Mouse (Mus musculus): ENCODE measurements around the gene Gm42906. TPM values are rescaled to one million over a fixed set of nuclear protein-coding genes. Genes with fewer than 3 reads are reported as not detected.
A peak's percentile ranks its signal among the peaks of the same experiment; 100 is the strongest.

The Gm42906 gene
- polyA plus RNA-seq, 1 experiment = not detected

DNA sequence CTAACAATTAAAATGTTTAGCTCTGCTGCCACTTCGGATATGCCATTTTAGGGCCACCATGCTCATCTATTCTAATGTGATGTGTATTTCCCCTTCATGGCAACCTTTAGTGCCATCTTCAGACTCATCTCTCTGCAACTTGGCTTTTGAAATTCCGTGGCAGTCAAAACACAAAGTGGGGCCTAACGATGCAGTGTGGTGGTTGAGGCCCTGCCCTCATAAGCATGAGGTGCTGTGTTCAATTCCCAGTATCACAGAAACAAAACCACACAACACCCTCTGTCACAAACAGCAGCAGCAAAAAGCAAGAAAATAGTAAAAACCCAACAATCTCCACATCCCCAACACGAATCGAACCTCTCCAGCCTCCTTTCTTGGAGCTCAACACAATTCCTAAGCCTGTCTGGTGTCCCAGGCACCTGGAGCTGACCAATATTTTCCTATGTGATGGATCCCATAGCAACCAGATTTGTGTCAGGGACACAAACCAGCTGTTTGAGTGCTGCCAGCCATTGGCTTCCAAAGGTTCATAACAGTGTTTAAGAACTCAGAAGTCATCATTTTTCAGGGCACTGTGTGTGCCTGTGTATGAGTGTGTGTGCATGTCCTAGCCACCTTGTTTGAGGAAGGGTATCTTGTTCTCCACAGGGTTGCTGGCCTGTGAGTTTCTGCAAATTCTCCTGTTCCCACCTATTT, 311.6 kb downstream of the Gm42906 start:
- DNase-seq (ENCODE audit: low read depth) = no peak
- TF ChIP-seq CTCF (IDR thresholded peaks at IDR 0.05; ENCODE audit: borderline replicate concordance, extremely low read depth, insufficient read depth, insufficient read length) (no peak), POLR2A (IDR thresholded peaks at IDR 0.05; ENCODE audit: borderline replicate concordance, extremely low read depth, insufficient read depth, insufficient read length, poor library complexity, severe bottlenecking) (no peak)

DNA sequence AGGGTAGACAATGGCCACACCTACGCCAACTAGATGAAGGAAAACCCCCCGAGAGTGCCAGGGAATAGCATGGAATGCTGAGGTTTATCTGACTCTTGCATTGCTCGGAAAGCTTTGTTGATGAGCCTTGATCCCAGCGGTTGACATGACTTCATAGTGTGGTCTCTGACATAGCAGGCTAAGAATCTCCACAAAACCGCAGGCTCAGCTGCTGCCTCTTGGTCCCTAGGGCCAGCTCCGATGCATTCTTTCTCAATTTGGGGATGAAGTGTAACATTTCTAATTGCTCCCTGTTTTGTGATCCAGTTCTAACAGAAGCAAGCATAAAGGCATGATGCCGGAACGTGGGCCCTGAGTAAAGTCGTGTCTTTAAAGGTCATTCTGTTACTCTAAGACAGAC, 315.2 kb downstream of the Gm42906 start:
- no peak for TF ChIP-seq POLR2A (IDR thresholded peaks at IDR 0.05; ENCODE audit: borderline replicate concordance, extremely low read depth, insufficient read depth, insufficient read length, poor library complexity, severe bottlenecking)
- no peak for TF ChIP-seq CTCF (IDR thresholded peaks at IDR 0.05; ENCODE audit: borderline replicate concordance, extremely low read depth, insufficient read depth, insufficient read length)

DNA sequence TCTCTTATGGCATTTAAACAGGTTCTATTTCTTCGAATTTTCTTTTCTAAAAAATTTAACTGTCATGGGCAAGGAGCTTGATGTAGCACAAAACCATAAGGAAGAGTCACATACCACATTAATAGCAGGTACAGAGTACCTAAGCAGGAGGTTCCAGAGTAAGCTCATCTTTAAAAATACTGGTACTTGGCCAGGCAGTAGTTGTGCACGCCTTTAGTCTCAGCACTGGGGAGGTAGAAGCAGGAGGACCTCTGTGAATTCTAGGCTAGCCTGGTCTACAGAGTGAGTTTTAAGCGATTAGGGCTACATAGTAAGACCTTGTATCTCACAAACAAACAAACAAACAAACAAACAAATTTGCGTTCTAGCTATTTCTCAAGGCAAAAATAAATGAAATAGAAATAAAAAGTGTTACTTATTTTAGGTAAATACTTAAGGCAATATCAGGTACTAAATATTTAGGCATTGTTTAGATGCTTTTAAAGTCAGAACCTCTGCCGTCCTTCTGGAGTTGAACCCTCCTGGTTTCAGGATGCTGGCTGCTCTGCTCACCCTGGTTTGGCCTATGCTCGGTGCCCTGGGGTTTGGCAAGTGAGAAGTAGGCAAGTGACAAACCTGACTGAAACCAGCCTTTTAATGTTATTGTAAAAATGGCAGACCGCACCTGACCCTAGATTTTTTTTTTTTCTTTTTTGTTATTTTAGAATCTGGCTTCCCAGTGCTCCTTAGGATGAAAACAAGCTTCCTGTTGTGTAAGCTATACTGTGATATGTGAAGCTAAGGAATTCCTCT, 316.7 kb downstream of the Gm42906 start:
- no peak for DNase-seq (ENCODE audit: low read depth)
- no peak for TF ChIP-seq POLR2A (IDR thresholded peaks at IDR 0.05; ENCODE audit: borderline replicate concordance, extremely low read depth, insufficient read depth, insufficient read length, poor library complexity, severe bottlenecking)
- TF ChIP-seq CTCF (IDR thresholded peaks at IDR 0.05; ENCODE audit: borderline replicate concordance, extremely low read depth, insufficient read depth, insufficient read length) = no peak

More for the DNA sequence above, 315.2 kb downstream of the Gm42906 start:
- no peak for DNase-seq (ENCODE audit: low read depth)

DNA sequence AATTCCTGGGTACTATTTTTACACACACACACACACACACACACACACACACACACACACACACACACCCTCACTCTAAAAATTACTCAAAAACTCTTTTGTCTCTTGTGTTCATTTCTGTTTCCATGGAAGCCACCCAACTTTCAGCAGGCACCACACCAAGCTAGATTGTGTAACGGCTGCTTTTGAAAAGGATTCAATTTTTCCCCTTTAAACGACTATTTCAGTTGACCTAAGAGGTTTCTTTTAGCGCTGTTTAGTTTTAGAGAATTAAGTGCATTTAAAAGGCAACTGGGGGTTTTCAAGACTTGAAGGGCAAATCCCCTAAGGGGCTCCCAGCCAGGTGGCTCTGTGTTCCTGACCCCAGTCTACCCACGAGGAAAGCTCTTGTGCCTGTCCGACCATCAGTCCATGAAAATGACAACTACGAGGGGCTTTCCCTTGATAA, 317.5 kb downstream of the Gm42906 start:
- no peak for DNase-seq (ENCODE audit: low read depth)
- TF ChIP-seq CTCF (IDR thresholded peaks at IDR 0.05; ENCODE audit: borderline replicate concordance, extremely low read depth, insufficient read depth, insufficient read length) (no peak), POLR2A (IDR thresholded peaks at IDR 0.05; ENCODE audit: borderline replicate concordance, extremely low read depth, insufficient read depth, insufficient read length, poor library complexity, severe bottlenecking) (no peak)

DNA sequence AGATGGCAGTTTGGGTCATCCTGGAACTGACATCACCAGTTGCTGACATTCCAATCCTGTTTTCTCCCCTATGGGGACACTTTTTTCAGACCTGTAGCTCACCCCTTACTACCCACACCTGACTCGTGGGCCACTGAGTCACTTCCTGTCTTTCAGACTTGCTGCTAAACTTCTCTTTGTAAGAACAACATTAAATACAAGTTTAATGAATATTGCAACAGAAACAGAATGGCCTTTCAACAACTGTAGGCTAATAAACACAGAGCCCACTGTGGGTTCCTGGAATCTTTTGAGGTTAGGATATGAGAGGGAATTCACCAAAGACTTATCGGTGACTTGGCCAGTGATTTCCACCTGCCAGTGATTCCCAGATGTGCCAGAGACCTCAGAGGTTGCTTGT, 318.1 kb downstream of the Gm42906 start:
- no peak for TF ChIP-seq CTCF (IDR thresholded peaks at IDR 0.05; ENCODE audit: borderline replicate concordance, extremely low read depth, insufficient read depth, insufficient read length)
- no peak for TF ChIP-seq POLR2A (IDR thresholded peaks at IDR 0.05; ENCODE audit: borderline replicate concordance, extremely low read depth, insufficient read depth, insufficient read length, poor library complexity, severe bottlenecking)
- no peak for DNase-seq (ENCODE audit: low read depth)

DNA sequence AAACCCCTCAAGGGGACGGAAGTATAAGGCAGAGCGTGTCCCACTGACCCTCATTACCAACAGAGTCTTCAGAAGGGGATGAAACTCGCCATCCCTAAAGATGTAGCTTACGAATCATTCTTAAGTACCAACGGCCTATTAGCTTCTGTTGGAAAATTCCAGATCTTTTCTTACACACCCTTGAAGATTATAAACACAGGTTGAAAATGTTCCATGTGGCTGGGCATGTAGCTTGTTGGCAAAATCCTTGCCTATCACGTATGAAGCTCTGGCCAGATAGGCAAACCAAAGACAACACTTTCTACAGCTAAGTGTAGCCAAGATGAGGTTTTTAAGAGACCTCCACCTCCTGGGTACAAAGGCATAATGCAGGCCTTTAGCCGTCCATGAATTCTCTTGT, 319.0 kb downstream of the Gm42906 start:
- TF ChIP-seq POLR2A (IDR thresholded peaks at IDR 0.05; ENCODE audit: borderline replicate concordance, extremely low read depth, insufficient read depth, insufficient read length, poor library complexity, severe bottlenecking) = no peak
- TF ChIP-seq CTCF (IDR thresholded peaks at IDR 0.05; ENCODE audit: borderline replicate concordance, extremely low read depth, insufficient read depth, insufficient read length) = no peak
- DNase-seq (ENCODE audit: low read depth) = no peak

DNA sequence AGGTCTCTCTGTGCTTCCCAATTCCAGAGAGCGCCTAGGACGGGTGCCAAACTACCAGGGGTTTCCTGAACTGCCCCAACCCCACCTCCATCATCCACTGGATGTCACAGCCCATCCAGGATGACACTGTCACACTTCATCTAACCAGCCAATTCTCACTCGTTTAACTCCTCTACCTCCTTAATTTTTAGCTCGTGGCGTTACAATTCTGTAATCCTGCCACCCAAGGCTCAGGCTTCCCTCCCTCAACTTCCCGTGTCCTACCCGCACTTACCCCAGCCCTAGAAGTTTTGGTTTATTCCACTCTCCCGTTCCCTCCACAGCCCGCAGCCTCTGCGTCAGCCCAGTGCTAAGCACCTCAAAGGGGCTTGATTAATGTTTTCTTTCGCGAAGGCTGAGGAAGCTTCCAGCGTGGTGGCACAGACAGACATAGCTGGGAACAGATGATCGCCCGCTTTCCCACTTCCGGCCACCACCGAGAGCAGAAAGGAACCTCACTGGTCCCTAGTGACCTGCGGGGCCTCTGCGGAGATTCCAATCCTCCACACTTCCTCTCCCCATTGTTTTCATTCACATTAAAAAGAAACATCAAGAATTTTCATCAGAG, 319.6 kb downstream of the Gm42906 start:
- no peak for DNase-seq (ENCODE audit: low read depth)
- no peak for TF ChIP-seq POLR2A (IDR thresholded peaks at IDR 0.05; ENCODE audit: borderline replicate concordance, extremely low read depth, insufficient read depth, insufficient read length, poor library complexity, severe bottlenecking)
- no peak for TF ChIP-seq CTCF (IDR thresholded peaks at IDR 0.05; ENCODE audit: borderline replicate concordance, extremely low read depth, insufficient read depth, insufficient read length)

DNA sequence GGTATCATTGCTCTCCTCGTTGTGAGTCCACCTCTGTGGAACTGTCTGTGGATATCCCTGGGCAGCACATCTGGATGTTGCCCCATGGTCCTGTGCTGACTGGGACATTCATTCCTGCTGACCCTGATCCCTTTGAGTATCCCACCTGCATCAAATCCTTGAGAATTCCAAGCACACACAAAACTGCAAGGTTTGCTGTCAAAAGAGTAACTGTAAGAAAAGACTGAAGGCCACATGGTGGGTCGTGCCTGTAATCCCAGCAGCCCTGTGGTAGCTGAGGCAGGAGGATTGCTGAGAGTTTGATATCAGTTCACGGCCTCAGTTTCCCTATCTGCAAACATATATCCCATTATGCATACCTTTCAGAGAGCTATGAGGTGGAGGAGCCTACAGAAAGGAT, 321.1 kb downstream of the Gm42906 start:
- TF ChIP-seq POLR2A (IDR thresholded peaks at IDR 0.05; ENCODE audit: borderline replicate concordance, extremely low read depth, insufficient read depth, insufficient read length, poor library complexity, severe bottlenecking) (no peak), CTCF (IDR thresholded peaks at IDR 0.05; ENCODE audit: borderline replicate concordance, extremely low read depth, insufficient read depth, insufficient read length) (no peak)

DNA sequence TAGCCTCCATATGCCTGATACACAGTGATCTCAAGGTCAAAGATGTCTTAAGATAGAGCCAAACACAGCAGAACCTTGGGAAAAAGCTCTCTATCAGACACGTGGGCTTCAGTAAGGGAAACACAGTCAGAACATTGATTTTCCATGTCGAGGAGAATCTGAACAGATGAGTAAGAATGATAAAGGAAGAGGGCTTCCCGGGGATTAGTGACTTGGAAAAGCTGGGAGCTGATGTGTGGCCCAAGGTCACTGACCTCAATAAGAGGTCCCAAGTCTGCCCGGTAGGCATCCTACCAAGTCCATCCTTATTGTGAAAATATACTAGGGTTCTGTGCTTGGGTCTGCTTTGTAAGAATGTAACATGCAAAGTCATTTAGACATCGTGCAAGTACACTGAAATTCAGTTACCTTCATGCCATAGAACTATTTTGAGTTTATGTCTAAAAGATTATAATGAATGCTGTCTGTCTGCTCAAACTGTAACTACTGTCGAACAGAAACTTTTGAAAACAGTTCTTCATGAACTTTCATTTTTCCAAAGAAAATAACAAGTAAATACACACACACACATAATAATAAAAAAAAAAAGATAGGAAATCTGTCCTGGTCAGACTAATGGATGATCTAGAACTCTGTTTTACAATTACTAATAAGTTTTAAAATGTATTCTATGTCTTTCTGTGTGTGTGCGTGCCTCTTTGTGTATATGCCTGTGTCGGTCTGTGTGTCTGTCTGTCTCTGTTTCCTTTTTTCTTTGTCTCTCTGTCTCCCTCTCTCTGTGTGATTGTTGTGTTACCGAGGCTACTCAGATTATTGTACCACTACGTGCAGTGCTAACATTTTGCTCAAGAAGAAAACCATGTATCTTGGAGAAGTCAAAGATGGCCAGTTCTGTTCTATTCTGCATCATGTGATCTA, 322.6 kb downstream of the Gm42906 start:
- TF ChIP-seq CTCF (IDR thresholded peaks at IDR 0.05; ENCODE audit: borderline replicate concordance, extremely low read depth, insufficient read depth, insufficient read length) (no peak), POLR2A (IDR thresholded peaks at IDR 0.05; ENCODE audit: borderline replicate concordance, extremely low read depth, insufficient read depth, insufficient read length, poor library complexity, severe bottlenecking) (no peak)
- DNase-seq (ENCODE audit: low read depth) = no peak

More for the DNA sequence above, 321.1 kb downstream of the Gm42906 start:
- DNase-seq (ENCODE audit: low read depth) = no peak

DNA sequence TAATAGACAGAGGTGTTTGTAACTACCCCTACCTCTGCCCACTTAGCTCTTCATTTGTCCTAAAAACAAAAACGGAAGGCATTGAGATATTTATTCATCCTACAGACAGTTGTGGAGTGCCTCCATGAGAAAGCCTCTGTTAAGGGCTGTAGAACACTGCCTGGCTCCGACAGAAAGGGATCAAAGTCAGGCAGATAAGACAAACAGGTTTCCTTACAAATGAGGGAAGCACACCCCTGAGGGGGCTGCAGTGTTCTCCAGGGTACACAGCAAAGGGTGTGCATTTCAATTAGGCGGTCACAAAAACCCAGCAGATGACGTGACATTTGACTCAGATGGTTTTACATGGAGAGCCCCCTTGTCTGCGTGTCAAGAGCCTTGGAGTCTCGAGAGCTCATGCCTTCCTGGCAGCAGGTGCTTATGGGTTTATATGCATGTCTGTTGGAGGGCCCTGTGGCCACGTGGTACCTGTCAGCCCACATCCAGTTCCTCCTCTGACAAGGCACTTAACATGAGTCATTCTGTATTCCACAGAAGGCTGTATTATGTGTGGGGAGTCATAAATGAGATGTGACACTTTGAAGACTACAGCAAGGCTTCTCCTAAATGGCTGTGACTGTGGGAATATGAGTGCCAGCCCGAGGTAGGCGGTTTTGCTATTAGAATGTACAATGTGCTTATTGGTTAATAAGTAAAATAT, 323.5 kb downstream of the Gm42906 start:
- TF ChIP-seq POLR2A (IDR thresholded peaks at IDR 0.05; ENCODE audit: borderline replicate concordance, extremely low read depth, insufficient read depth, insufficient read length, poor library complexity, severe bottlenecking) (no peak), CTCF (IDR thresholded peaks at IDR 0.05; ENCODE audit: borderline replicate concordance, extremely low read depth, insufficient read depth, insufficient read length) (no peak)
- peak; percentile 49 for DNase-seq (ENCODE audit: low read depth)

All from brain, embryonic 14.5 days (tissue).